Mouse (Mus musculus) megakaryocyte, adult 5-6 weeks (primary cell): ENCODE measurements around the gene Cntnap4. TPM values are rescaled to one million over a fixed set of nuclear protein-coding genes. Genes with fewer than 3 reads are reported as not detected.

Experiments used
- ATAC-seq: 2 replicates; pipeline ENCODE4 v1.8.0; 2016; ENCODE audit warnings: mild to moderate bottlenecking, inconsistent platforms; ENCODE audit not compliant: poor library complexity, severe bottlenecking
- total RNA-seq, 2 experiments: library from RNA; stranded (forward) in 1 of 2; stranded (reverse) in 1 of 2; fragments of 153-499, 151-499 nt in 1 of 2; fragments of 221-1000, 200-1000 nt in 1 of 2; gene quantifications; 2 replicates each; pipeline versions ENCODE4 v1.2.3 to v1.2.4; 2015 to 2017

Gene Cntnap4
- not detected in 2 replicates for total RNA-seq (2015)
- total RNA-seq (2017): not detected in 2 replicates

DNA sequence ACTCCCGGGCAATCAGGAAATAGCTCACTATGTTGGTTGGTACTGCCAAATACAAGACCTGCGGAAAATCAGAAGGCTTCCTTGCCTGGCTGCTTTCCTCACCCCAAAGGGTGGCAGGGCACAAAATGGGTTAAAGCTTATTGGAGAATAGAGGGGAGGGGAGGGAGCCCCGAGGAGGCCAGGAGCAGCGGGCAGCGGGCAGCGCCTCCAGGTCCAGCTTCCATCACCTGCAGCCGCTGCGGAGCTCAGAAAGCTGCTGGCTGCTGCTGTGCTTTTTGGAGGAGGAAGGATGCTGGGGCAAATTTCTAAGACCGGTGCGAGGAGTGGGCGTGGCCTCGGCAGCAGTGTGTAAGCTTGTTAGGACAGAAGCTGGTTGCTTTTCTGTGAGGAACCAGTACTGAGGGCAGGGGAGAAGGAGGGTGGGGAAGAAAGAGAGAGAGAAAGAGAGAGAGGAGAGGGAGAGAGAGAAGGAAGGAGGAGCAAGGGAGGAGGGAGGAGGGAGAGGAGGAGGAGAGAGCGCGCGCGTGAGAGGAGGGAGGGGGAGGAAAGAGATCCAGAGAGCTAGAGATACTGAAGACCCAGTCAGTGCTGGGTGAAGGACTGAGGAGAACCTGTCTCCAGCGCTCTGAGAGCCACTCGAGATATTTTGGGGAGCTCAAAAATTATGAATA is at the start of gene Cntnap4:
Cntnap4 (plus strand) TSS at position 573 of the 671 bp plus-strand sequence.
- no peak for ATAC-seq

DNA sequence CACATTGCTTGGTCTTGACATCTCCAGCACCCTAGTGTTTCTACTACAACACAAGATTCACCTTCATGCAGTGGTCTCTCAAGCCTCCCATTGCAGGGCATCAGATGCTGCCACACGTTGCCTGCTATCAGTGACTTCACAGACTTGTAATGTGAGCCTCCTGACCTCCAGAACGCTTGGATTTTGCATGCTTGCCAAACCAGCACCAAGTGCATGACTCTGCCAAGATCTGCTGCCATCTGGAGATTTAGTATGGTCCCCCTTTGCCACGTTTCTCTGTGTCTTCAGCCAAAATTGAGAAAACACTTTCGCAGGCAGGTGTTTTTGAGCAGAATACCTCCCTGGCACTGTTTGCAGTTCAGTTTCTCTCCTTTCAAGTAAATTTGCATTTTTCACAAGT is 12.5 kb upstream of the Cntnap4 start:
- no peak for ATAC-seq

DNA sequence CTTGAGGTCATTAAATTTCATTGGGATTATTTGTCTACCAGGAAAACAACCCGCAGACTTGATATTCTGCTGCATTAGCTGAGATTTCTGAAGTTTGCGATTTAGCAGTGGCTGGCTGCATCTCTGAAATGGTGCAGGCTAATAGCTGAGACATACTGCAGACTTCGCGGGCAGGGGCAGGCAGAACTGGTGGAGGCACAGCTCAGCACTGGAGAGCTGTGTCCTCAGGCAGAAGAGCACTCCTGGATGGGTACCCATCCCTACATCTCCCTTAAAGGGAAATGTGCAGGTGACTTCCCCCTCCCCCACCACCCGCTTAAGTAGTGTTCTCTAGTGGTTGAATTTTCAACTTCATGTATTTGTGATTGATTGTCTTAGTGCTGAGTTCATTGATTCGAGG is 698 bp downstream of the Cntnap4 start:
- no peak for ATAC-seq

GRCm38 (mm10) chr8:112571337-112571904 is 1.6 kb downstream of the Cntnap4 start:
- no peak for ATAC-seq

- ATAC-seq: no peak
Observed at GRCm38 (mm10) chr8:112581473-112581872, 11.6 kb downstream of the Cntnap4 start.

DNA sequence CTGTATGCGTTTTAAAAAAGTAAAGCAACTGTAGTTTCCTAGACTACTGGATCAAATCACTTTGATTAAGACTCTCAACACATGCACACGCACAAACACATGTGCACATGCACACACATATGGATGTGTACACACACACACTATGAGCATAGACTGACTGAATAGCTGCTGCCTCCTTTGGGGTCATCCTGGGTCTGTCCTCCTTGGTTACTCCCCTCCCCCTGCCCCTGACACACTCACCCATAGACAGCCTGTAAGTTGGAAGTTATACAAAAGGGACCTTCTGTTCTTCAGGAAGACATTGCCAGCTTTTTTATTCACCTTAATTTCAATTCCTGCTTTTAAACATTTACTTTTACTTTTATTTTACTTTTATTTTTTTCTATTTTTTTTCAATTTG is 13.6 kb downstream of the Cntnap4 start:
- ATAC-seq: no peak

DNA sequence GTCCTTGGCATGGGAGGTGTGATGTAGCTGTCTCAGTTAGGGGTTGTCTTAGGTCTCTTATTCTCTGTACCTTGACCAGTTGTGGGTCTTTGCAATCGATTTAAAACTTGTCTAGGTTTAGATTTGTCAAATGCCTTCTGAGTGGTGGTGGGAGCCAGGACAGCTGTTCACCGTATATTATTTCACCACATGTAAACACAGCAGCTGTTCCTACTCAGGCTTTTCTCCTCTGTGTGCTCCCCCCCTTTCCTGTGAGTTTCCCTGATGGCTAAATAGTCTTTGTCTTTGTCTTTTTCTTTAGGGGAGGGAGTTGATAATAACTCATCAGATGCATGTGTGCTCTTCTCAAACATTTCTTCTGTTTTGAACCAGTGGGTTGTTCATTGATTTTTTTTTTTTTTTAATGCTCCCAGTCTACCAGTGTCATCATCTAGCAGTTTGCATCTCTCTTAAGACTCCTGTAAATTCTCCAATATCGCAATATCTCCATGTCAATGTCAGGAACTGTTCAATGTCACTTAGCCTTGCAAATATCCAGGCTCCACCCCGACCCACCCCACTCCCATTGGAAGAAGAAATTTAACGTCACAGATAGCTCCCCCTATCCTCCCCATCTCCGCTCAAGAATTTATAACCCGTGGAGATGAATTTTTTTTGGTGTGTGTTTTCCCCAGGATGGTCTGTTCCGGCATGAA is 18.7 kb downstream of the Cntnap4 start:
- ATAC-seq: no peak

DNA sequence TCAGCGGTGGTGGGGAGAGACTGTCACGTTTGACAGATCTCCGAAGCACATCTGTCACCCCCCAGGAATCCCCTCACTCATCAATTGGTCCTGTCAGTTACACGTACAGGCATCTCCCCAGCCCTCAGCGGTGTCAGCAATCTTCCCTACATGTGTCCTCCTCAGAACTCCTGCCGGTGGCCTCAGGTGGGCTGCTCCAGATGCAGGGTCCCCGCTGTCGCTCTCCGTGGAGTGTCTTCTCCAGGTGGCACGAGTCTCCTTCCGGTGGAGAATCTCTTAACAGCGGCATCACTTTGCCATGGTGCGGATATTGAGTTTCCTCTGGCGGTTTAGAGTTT is 19.2 kb downstream of the Cntnap4 start:
- no peak for ATAC-seq

- ATAC-seq: no peak
Observed at GRCm38 (mm10) chr8:112596023-112596776, 26.4 kb downstream of the Cntnap4 start.

DNA sequence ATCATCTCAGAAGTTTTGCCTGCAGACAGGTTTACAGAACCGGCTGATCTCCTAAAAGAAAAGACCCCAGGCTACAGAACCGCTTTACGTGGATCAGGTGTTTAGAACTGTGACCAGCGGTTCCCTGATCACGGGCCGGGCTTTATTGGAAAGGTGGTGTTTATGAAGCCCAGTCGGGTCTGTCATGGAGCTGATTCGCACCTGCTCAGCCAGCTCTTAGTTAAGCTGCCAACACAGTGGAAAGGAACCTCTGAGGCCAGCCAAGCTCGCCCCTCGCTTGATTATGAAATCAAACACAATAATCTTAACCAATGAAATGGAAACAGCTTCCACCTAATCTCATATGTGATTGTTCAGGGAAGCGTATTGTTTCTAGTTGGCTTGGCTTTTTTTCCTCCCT is 30.1 kb downstream of the Cntnap4 start:
- no peak for ATAC-seq

GRCm38 (mm10) chr8:112601150-112601549 is 31.3 kb downstream of the Cntnap4 start:
- ATAC-seq: no peak

DNA sequence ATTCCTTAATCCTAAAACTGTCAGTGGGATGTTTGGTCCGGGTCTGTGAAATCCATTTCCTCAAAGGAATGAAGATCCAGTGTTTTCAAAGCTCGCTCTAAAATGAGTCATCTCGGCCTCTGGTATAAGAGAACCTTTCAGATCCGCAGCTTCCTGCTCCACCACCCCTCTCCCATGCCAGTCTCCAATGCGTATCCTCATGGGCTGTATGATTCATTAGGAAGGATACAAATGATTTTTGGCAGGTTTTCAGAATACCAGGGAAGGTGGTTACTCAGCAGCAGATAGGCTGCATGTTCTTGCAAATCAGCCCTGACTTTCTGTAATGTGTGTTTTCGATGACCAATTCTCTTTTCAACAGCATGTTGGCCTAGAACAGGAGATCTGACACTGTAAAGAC is 40.3 kb downstream of the Cntnap4 start:
- ATAC-seq: no peak

DNA sequence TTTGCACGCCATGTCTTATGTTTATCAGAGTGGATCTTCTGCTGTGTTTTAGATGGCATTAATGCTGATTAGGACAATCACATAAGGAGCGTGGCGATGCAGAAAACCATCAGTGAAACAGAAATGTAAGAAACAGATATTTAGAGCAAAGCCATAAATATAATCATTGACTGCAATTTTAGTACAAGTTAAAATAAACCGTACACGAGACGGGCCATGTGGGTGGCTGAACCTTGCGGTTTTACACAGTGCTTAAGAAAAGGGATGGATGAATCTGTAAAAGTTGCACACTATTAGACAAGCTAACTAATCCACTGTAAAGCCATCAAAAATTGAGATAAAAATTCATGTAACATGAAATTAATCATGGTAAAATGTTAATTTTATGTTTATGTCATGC is 58.9 kb downstream of the Cntnap4 start:
- ATAC-seq: no peak

DNA sequence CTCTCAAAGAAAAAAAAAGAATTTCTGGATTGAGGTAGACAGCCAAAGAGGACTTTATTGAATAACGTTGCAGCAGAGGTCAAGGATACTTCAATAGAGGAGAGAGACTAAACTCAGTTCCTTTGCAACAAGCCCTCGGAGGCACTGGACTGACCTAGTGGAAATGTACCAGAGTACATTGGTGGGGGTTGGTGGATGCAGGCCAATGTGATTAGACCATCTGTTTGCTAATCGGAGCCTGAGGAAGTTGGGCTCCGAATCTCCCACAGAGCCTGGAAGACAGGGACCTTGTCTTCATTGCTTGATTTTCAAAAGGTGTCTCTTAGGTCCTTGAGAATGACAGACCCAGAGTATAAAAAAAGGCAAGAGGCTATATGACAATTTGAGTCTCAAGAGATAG is 82.8 kb downstream of the Cntnap4 start:
- no peak for ATAC-seq

DNA sequence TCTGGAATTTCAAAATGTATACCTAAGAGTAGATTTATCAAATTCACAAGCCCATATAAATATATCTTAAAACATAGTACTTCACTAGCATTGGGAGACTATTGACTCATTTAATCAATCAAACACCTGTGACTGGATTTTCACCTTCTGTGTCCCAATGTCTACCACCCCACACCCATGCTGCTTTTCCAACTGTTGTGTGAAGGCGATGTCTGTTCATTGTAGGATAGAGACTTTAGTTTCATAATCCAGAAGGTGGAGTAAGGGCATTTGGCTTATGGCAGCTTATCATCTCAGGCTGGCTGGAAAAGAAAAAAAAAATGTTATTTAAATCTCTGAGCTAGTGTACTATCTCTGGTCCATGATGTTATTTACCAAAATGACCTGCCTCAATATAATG is 83.4 kb downstream of the Cntnap4 start:
- no peak for ATAC-seq

DNA sequence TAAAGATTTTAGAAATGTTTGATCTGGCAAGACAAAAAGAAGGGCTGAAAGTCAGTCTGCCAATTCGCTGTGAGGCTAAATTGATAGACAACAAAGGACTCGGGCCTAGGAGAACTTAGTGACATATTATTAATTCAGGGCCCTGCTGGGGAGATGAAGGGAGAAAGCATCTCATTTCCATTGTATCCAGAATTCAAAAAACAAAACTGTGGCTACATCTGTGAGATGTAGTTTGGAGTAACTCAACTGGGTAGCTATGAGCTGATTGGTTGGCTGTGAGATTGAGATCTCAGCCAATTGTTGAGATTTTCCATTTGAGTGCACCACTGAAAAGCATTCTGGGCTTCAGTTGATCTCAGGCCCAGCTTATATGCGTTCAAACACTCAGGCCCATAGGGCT is 84.2 kb downstream of the Cntnap4 start:
- no peak for ATAC-seq

- no peak for ATAC-seq
Observed at GRCm38 (mm10) chr8:112664067-112664466, 94.2 kb downstream of the Cntnap4 start.

DNA sequence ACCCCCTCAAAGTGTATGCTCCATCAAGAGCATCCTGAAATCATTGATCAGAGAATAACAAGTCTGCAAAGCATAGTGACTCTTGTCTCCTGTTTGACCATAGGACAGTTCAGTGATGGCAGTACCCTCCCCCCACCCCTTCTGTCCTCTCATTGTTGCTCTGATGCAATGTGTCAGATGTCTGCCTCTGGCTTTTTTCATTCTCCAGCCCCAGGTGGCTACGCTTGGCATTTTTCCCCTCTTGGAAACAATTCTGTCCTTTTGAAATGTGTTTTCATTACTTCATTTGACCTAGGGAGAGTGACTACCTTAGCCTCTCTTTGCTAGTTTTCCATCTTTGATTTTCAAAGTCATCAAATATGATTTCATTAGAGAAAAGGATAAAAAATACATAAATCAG is 104.8 kb downstream of the Cntnap4 start:
- no peak for ATAC-seq

GRCm38 (mm10) chr8:112681757-112682156 is 111.9 kb downstream of the Cntnap4 start:
- ATAC-seq: no peak

- no peak for ATAC-seq
Observed at GRCm38 (mm10) chr8:112695708-112696107, 125.9 kb downstream of the Cntnap4 start.

- ATAC-seq: no peak
Observed at GRCm38 (mm10) chr8:112698141-112698540, 128.3 kb downstream of the Cntnap4 start.

DNA sequence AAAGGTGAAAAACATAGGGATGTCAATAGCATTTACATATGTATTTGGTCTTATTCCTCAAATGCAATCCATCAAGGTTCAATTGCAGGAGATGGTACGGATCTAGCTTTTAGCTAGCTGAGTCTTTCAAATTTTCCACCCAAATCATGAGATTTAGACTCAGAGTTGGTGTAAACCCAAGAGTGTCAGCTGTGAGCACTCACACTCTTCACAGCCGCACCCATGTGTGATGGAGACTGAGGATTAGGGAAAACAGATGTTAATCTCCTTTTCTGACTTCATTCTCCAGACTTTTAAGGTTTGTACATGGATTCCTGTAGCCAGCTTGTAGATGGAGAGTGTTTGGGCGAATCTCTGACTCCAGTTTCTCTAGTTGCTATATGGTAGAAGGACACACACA is 147.1 kb downstream of the Cntnap4 start:
- no peak for ATAC-seq
